Mouse (Mus musculus) ES-E14 (cell line): ENCODE measurements at regions not wholly inside any gene's neighbourhood (a gene's known extent, or its start where the extent isn't known, plus 50 kb on each side); places are given as distances from the start of the nearest gene placed in this dataset.

Source experiments
- CHD2 ChIP-seq: IDR thresholded peaks from 2 replicates; pipeline ENCODE4 v1.6.1; 2014; ENCODE audit warnings: mild to moderate bottlenecking, low read depth, low read length, inconsistent platforms
- HCFC1 ChIP-seq: IDR thresholded peaks from 2 replicates; pipeline ENCODE4 v1.6.1; 2012; ENCODE audit warnings: low read length, inconsistent platforms, borderline replicate concordance; ENCODE audit not compliant: insufficient read depth
- MAFK ChIP-seq: IDR thresholded peaks from 2 replicates; pipeline ENCODE4 v1.6.1; 2014; ENCODE audit warnings: mild to moderate bottlenecking, low read depth, low read length, inconsistent platforms; ENCODE audit not compliant: insufficient read depth
- ZC3H11A ChIP-seq: IDR thresholded peaks from 2 replicates; pipeline ENCODE4 v1.6.1; 2012; ENCODE audit warnings: low read depth, mild to moderate bottlenecking, inconsistent platforms, low read length, borderline replicate concordance
- ZNF384 ChIP-seq: IDR thresholded peaks from 2 replicates; pipeline ENCODE4 v1.6.1; 2012; ENCODE audit warnings: low read depth, low read length, inconsistent platforms

GRCm38 (mm10) chr13:97630921-97631320, 129.5 kb downstream of the Gm10260 start:
- TF ChIP-seq ZC3H11A, result no peak
- TF ChIP-seq ZNF384, result no peak
- TF ChIP-seq MAFK, result no peak
- TF ChIP-seq CHD2, result no peak
- no peak for TF ChIP-seq HCFC1
